Mouse (Mus musculus): Measurements from ENCODE around the gene Zbtb22.
A peak's percentile ranks its signal among the peaks of the same experiment; 100 is the strongest.
"Not testable (repeated sequence)": the region's sequence is repeated elsewhere in the genome, so short reads cannot be mapped to it uniquely, and the experiment has no call there.

Zbtb22 gene

GRCm38 (mm10) chr17:33903911-33904651 is 11.6 kb upstream of the Zbtb22 start:
- not testable (repeated sequence) for DNase-seq (ENCODE audit: low spot score)

GRCm38 (mm10) chr17:33904835-33905234 is 10.9 kb upstream of the Zbtb22 start, which contains the start of gene Platr17:
Platr17 (plus strand) TSS chr17:33905135.
- DNase-seq (ENCODE audit: low spot score): not testable (repeated sequence)

- DNase-seq (ENCODE audit: low spot score): no peak
These were observed 7.2 kb upstream of the Zbtb22 start for GRCm38 (mm10) chr17:33908331-33909076.

GRCm38 (mm10) chr17:33909077-33909868 is 6.4 kb upstream of the Zbtb22 start, which contains the start of gene Daxx:
Daxx (plus strand) TSS chr17:33909414.
- DNase-seq (ENCODE audit: low spot score): peak; percentile 97

- DNase-seq (ENCODE audit: low spot score): no peak
These were observed 5.8 kb upstream of the Zbtb22 start for GRCm38 (mm10) chr17:33909869-33910250.

GRCm38 (mm10) chr17:33910346-33911051 is 5.2 kb upstream of the Zbtb22 start:
- no peak for DNase-seq (ENCODE audit: low spot score)

GRCm38 (mm10) chr17:33911052-33911812 is 4.5 kb upstream of the Zbtb22 start:
- DNase-seq (ENCODE audit: low spot score): no peak

- DNase-seq (ENCODE audit: low spot score): no peak
These were observed 3.8 kb upstream of the Zbtb22 start for GRCm38 (mm10) chr17:33911813-33912414.

- no peak for DNase-seq (ENCODE audit: low spot score)
These were observed 2.4 kb upstream of the Zbtb22 start for GRCm38 (mm10) chr17:33913264-33913663.

GRCm38 (mm10) chr17:33913905-33914304 is 1.8 kb upstream of the Zbtb22 start:
- DNase-seq (ENCODE audit: low spot score): no peak

- DNase-seq (ENCODE audit: low spot score): no peak
These were observed 724 bp upstream of the Zbtb22 start for GRCm38 (mm10) chr17:33914969-33915391.

GRCm38 (mm10) chr17:33916294-33916693 is 590 bp downstream of the Zbtb22 start:
- DNase-seq (ENCODE audit: low spot score): peak; percentile 82

- DNase-seq (ENCODE audit: low spot score): no peak
These were observed 1.3 kb downstream of the Zbtb22 start for GRCm38 (mm10) chr17:33916847-33917655.

GRCm38 (mm10) chr17:33917656-33918292 is 2.1 kb downstream of the Zbtb22 start:
- no peak for DNase-seq (ENCODE audit: low spot score)

- DNase-seq (ENCODE audit: low spot score): no peak
These were observed 2.8 kb downstream of the Zbtb22 start for GRCm38 (mm10) chr17:33918293-33919203.

GRCm38 (mm10) chr17:33919351-33920281 is 3.9 kb downstream of the Zbtb22 start:
- peak; percentile 87 for DNase-seq (ENCODE audit: low spot score)
